Mouse (Mus musculus): Measurements from ENCODE around the gene Gm4707.
"Not testable (repeated sequence)": the region's sequence is repeated elsewhere in the genome, so short reads cannot be mapped to it uniquely, and the experiment has no call there.

Gene Gm4707

GRCm38 (mm10) chr17:71443273-71443672 is 16.4 kb downstream of the Gm4707 start:
- DNase-seq = no peak

DNA sequence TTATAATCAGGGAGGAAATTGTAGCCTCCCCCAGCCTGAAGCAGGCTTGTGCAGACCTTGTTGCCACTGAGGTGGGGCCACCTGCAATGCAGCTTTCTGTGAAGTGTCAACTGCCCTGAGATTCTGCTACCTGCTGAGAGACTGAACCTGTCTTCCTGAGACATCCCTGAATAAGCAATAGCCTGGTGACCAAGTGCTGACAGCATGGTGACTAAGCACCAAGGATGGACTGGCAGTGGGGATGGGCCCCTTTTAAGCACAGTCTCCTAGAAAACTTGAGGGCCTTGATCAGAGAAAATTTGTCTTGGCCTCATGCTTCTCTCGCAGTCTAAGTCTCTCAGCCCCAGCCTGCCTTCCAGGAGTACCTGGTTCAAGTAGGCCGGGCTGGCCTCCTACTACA is 37.2 kb downstream of the Gm4707 start:
- DNase-seq = not testable (repeated sequence)

GRCm38 (mm10) chr17:71419448-71419847 is 40.3 kb downstream of the Gm4707 start:
- DNase-seq = not testable (repeated sequence)

- no peak for DNase-seq
Observed at GRCm38 (mm10) chr17:71417008-71417407, 42.7 kb downstream of the Gm4707 start.

Data from lung, postnatal 10 days (tissue).